Mouse (Mus musculus) cerebellum, adult 9-11 months (tissue): ENCODE results near the gene Camk1d.
A peak's percentile ranks its signal among the peaks of the same experiment; 100 is the strongest.

ENCODE experiments used
- DNase-seq: peaks from one replicate; pipeline ENCODE4 v3.0.0; 2022

Camk1d gene

GRCm38 (mm10) chr2:5714211-5715053 is at the start of gene Camk1d:
TSS of gene Camk1d (minus strand) at chr2:5714515.
- DNase-seq, result peak; percentile 86

- no peak for DNase-seq
These were observed 47.7 kb upstream of the Camk1d start for GRCm38 (mm10) chr2:5762031-5762430.

GRCm38 (mm10) chr2:5760479-5761008 is 46.2 kb upstream of the Camk1d start:
- no peak for DNase-seq

GRCm38 (mm10) chr2:5758569-5758968 is 44.3 kb upstream of the Camk1d start:
- no peak for DNase-seq

- no peak for DNase-seq
These were observed 36.6 kb upstream of the Camk1d start for GRCm38 (mm10) chr2:5750872-5751271.

GRCm38 (mm10) chr2:5749210-5749609 is 34.9 kb upstream of the Camk1d start:
- no peak for DNase-seq

- DNase-seq, result no peak
These were observed 33.3 kb upstream of the Camk1d start for GRCm38 (mm10) chr2:5747545-5748043.

GRCm38 (mm10) chr2:5746529-5746928 is 32.2 kb upstream of the Camk1d start:
- no peak for DNase-seq

- no peak for DNase-seq
These were observed 29.6 kb upstream of the Camk1d start for GRCm38 (mm10) chr2:5743886-5744285.

GRCm38 (mm10) chr2:5740913-5741312 is 26.6 kb upstream of the Camk1d start:
- DNase-seq, result no peak

GRCm38 (mm10) chr2:5735881-5736280 is 21.6 kb upstream of the Camk1d start:
- DNase-seq, result no peak

- DNase-seq, result no peak
These were observed 19.2 kb upstream of the Camk1d start for GRCm38 (mm10) chr2:5733300-5734085.

GRCm38 (mm10) chr2:5732047-5732446 is 17.7 kb upstream of the Camk1d start:
- no peak for DNase-seq

GRCm38 (mm10) chr2:5730364-5730792 is 16.1 kb upstream of the Camk1d start:
- DNase-seq, result no peak

- no peak for DNase-seq
These were observed 15.6 kb upstream of the Camk1d start for GRCm38 (mm10) chr2:5729931-5730330.

- DNase-seq, result no peak
These were observed 10.8 kb upstream of the Camk1d start for GRCm38 (mm10) chr2:5725028-5725701.

GRCm38 (mm10) chr2:5717675-5718074 is 3.4 kb upstream of the Camk1d start:
- DNase-seq, result no peak

- peak; percentile 61 for DNase-seq
These were observed 1.2 kb upstream of the Camk1d start for GRCm38 (mm10) chr2:5715544-5715943.

GRCm38 (mm10) chr2:5715054-5715410 is 717 bp upstream of the Camk1d start:
- no peak for DNase-seq

GRCm38 (mm10) chr2:5713325-5714210 is 747 bp downstream of the Camk1d start:
- peak; percentile 64 for DNase-seq

- DNase-seq, result peak; percentile 50
These were observed 2.1 kb downstream of the Camk1d start for GRCm38 (mm10) chr2:5712255-5712654.

GRCm38 (mm10) chr2:5709911-5710310 is 4.4 kb downstream of the Camk1d start:
- DNase-seq, result no peak
